In genomic region chr11:26202842-26203241, GRCm38 (mm10) we compare ENCODE assay signal across 23 mouse cellular contexts. TPM values are rescaled to one million over a fixed set of nuclear protein-coding genes. Genes with fewer than 3 reads are reported as not detected.
DNase-seq lines count a peak whose midpoint lies in the region; ATAC-seq and TF ChIP-seq lines count a peak whose summit lies in the region.
"Had no signal": no experiment of that assay in that cellular context is flagged by ENCODE, and none has a peak within 500 bp of the region (broad histone marks: within the 10 kb centered on the region; RNA-seq: fewer than 3 reads in every experiment).

No protein-coding gene starts in this region.

- TF ChIP-seq EP300 in liver, postnatal 0 days (IDR thresholded peaks at IDR 0.05; ENCODE audit: low read depth), result no peak

- H3K4me1 ChIP-seq in liver, adult 2 months (ENCODE audit: control insufficient read depth, insufficient read depth, low read length), result peaks cover 2% of the 10 kb centered on the region; the same call in 1 of the 2 replicates
- H3K4me1 ChIP-seq in liver, postnatal 0 days (ENCODE audit: insufficient read depth), result no peaks in the 10 kb centered on the region

- peak; percentile 66 for ATAC-seq in frontal cortex, adult (ENCODE audit: low TSS enrichment)
- no peak for ATAC-seq in liver, postnatal 0 days
- ATAC-seq: activated CD4-positive, CD25-positive, alpha-beta regulatory T cell, adult 4 months; CD4-positive, CD25-positive, alpha-beta regulatory T cell, adult 4 months; Patski had no signal

- 70% methylated on average over 5 of the region's 5 CpGs for WGBS in liver, adult 2 months
- WGBS in liver, postnatal 0 days (ENCODE audit: insufficient replicate concordance), result 78% methylated on average over 5 of the region's 5 CpGs

- H3K4me3 ChIP-seq in liver, adult 2 months (ENCODE audit: insufficient read depth, low read depth, low read length), result no peak overlapping the region
- H3K4me3 ChIP-seq in liver, postnatal 0 days (ENCODE audit: low read depth, low read length), result no peak overlapping the region

- H3K9me3 ChIP-seq in liver, postnatal 0 days (ENCODE audit: low read length), result no peaks in the 10 kb centered on the region
- H3K9me3 ChIP-seq: G1E had no signal

- H3K79me2 ChIP-seq in liver, adult 2 months (ENCODE audit: control insufficient read depth, insufficient read depth, low read length), result no peaks in the 10 kb centered on the region

- TF ChIP-seq CTCF in liver, adult 2 months (IDR thresholded peaks at IDR 0.05; ENCODE audit: low read depth, low read length), result no peak
- TF ChIP-seq CTCF in liver, postnatal 0 days (IDR thresholded peaks at IDR 0.05; ENCODE audit: low read depth), result no peak

- intact Hi-C loops in heart, postnatal 14 days (cut with DNase I), result no loop called here

- no peak overlapping the region for H3K9ac ChIP-seq in liver, adult 2 months (ENCODE audit: low read depth, low read length)
- no peak overlapping the region for H3K9ac ChIP-seq in liver, postnatal 0 days (replicated peaks)

- H3K36me3 ChIP-seq in liver, adult 2 months (ENCODE audit: control insufficient read depth, insufficient read depth, low read length), result no peaks in the 10 kb centered on the region
- no peaks in the 10 kb centered on the region for H3K36me3 ChIP-seq in liver, postnatal 0 days (replicated peaks; ENCODE audit: insufficient read depth, low read length)
- H3K36me3 ChIP-seq: G1E had no signal

- H3K27ac ChIP-seq in liver, adult 2 months (replicated peaks; ENCODE audit: insufficient read depth, low read depth, low read length), result no peak overlapping the region
- no peak overlapping the region for H3K27ac ChIP-seq in liver, postnatal 0 days (ENCODE audit: low read depth)

- DNase-seq in frontal cortex, postnatal 36 days (ENCODE audit: low spot score in 2 of 2), result no peak
- peak; percentile 79 for DNase-seq in heart, adult 11 months
- DNase-seq in heart, postnatal 14 days, result no peak
- DNase-seq in liver, adult 2 months (ENCODE audit: extremely low read depth, low read depth, low spot score), result peak; percentile 66
- no peak for DNase-seq in liver, postnatal 0 days
- DNase-seq: adrenal gland, adult 2 months; adrenal gland, adult 8-10 months; adrenal gland, postnatal 10 days; adrenal gland, postnatal 14 days; adrenal gland, postnatal 25 days; adrenal gland, postnatal 36 days; B cell, adult 2 months; cerebellum, adult 11 months; cerebellum, adult 11-12 months; cerebellum, adult 18-20 months had no signal

- H3K4me2 ChIP-seq in liver, postnatal 0 days (ENCODE audit: low read depth, low read length), result no peak overlapping the region

- TF ChIP-seq POLR2A in liver, adult 2 months (IDR thresholded peaks at IDR 0.05; ENCODE audit: extremely low read depth, insufficient read depth, low read length), result no peak

- H3K27me3 ChIP-seq in liver, adult 2 months (ENCODE audit: control insufficient read depth, insufficient read depth, low read length), result no peaks in the 10 kb centered on the region
- H3K27me3 ChIP-seq in liver, postnatal 0 days (ENCODE audit: insufficient read depth, low read length), result no peaks in the 10 kb centered on the region
- H3K27me3 ChIP-seq: CH12.LX, Patski had no signal

RNA-seq across cellular contexts. Expression of gene 5730522E02Rik, which starts 7.7 kb away (rescaled TPM):
- under 1 TPM in 1 of 2 experiments, not detected in 1; 0.37 TPM for total RNA-seq in heart, postnatal 14 days (2021)
- total RNA-seq in liver, adult 2 months (2014; rRNA removed), result 0.83 and 2.6 TPM in 2 replicates
- 0.16 and 0.36 TPM in 2 replicates for polyA plus RNA-seq in liver, adult 2 months (2012; rRNA removed)
- polyA plus RNA-seq in liver, postnatal 0 days (2015; fragmentation: Nextera tagmentation; extraction: Ambion mirVana), result 0.40 and 0.68 TPM in 2 replicates
- total RNA-seq: adrenal gland, postnatal 14 days; adrenal gland, postnatal 36 days; CH12.LX; MEL had no signal
- polyA plus RNA-seq: activated CD4-positive, CD25-positive, alpha-beta regulatory T cell, adult 4 months; C2C12; CD4-positive, CD25-positive, alpha-beta regulatory T cell, adult 4 months; G1E; Patski had no signal

Comparison
In these comparisons a context has a peak if more than half of its experiments do, and no peak if none do; other contexts are left out.
1. DNase-seq: peak in heart, adult 11 months (single experiment) and liver, adult 2 months (single experiment); none in frontal cortex, postnatal 36 days (0 of 2), heart, postnatal 14 days (0 of 2) and liver, postnatal 0 days (single experiment).